Mouse (Mus musculus) brain, embryonic 14.5 days (tissue): ENCODE data around the gene Gm45521.

Source experiments
- CTCF ChIP-seq: fragments of 200-500 bp; IDR thresholded peaks from 2 replicates; pipeline ENCODE4 v1.5.1; 2012; ENCODE audit warnings: inconsistent platforms, mild to moderate bottlenecking, moderate library complexity, borderline replicate concordance; ENCODE audit not compliant: insufficient read depth, insufficient read length; ENCODE audit errors: extremely low read depth
- POLR2A ChIP-seq: fragments of 200-500 bp; IDR thresholded peaks from 2 replicates; pipeline ENCODE4 v1.6.1; 2012; ENCODE audit warnings: mild to moderate bottlenecking, inconsistent platforms, borderline replicate concordance; ENCODE audit not compliant: poor library complexity, insufficient read depth, insufficient read length, severe bottlenecking; ENCODE audit errors: extremely low read depth

DNA sequence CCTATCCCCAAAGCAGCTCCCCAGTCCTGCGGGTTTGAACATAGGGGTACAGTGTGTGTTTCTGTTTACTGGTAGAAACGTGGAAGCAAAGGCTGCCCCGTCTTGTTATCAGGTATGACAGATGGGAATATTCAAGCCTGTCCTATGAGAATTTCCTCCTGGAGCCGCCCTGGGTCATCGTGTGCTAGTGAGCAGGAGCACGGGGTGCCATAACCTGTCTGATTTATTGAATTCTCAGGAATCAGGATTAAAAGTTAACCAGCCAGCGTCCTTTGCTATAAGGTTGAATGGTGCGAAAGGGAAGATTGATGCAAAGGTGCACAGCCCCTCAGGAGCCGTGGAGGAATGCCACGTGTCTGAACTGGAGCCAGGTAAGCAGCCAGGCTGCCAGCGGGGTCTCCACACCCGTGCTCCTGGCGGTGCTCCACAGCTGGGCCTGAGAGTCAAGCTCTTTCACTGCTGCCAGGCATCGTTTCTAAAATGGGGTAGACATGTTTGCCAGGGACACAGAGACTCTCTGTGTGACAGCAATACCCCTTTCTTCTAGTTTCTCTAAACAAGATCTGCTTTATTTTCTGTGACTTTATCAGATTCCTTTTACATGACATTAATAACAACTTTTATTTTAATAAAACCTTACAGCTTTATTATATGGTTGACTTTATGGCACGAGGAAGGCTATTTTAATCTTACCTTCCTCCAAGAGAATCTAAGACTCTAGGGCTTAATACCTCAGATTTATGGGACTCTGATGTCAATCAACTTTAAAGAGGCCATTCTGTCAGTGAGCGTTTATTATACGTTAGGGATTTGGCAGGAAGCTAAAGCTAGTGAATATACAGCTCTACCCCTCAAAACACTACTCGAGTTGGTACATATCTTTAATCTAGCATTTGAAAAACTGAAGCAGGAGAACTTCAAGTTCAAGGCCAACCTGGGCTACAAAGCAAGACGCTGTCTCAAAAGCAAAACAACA lies 18.0 kb upstream of the Gm45521 start:
- TF ChIP-seq CTCF (no peak), POLR2A (no peak)
